Mouse (Mus musculus) CD4-positive, CD25-positive, alpha-beta regulatory T cell, adult 9 weeks (primary cell): Measurements from ENCODE around the gene Dna2. TPM values are rescaled to one million over a fixed set of nuclear protein-coding genes. Genes with fewer than 3 reads are reported as not detected.

ENCODE experiments used
- polyA plus RNA-seq: library from polyadenylated mRNA; unstranded; fragments of 100-300 nt; shearing (Covaris generic); gene quantifications from one replicate; pipeline ENCODE4 v1.2.1, GENCODE M21; 2017

Dna2 gene
- polyA plus RNA-seq = 2.1 TPM

GRCm38 (mm10) chr10:62946738-62947471 is at the start of gene Dna2:
Gene Dna2 (plus strand): TSS chr10:62947026.

GRCm38 (mm10) chr10:62908896-62909295 is 37.9 kb upstream of the Dna2 start, which contains the start of gene Tet1:
Gene Tet1 (minus strand): TSS chr10:62908996.

GRCm38 (mm10) chr10:62919925-62920765 is 26.7 kb upstream of the Dna2 start, which contains the start of gene Slc25a16:
Gene Slc25a16 (plus strand): TSS chr10:62920633.

DNA sequence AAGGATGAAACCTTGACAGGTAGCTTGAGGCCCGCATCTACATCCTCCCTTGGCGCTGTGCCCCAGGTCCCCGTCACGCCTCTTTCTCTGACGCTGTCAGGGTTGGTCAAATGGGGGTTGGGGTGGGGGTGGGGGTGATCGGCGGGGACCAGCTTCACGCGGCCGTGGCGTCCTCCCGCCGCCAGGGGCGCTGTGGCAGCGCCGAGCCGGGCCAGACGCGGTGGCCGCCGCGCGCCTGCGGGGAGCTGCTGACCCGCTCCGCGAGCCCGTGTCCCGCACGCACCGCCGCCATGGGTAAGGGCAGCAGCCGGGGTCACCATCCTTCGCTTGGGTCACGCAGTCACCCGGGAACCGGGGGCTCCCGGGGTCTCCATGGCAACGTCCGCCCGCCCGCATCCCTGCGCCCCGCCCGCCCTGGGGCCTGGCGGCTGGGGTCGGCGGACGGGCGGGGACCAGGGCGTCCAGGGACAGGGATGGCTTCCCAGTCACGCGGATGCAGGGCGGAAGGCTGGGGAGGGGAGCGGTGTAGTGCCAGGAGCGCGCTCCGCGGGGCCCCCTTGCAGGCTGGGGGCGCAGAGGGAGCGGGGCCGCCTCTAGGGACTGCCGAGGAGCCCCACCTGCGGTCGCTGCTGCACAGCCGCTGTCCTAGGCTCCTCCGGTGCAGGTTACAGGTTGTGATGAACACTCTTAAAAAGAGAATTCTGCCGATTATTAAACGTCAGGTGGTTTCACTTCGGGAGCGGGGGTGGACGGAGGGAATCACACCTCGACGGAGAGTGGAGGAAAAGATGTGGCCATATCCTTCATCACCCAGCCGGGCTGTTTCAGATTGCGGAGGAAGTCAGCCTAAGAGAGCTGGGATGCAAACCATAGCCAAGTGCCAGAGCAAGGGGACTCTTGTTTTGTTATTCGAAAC is 33.5 kb downstream of the Dna2 start, which contains the start of gene Rufy2:
Gene Rufy2 (plus strand): TSS at position 185 of the 916 bp plus-strand sequence.

Other genes with a start within 250 kb of the Dna2 start
- 2.3 TPM for gene Stox1, start 220.9 kb upstream of the Dna2 start, polyA plus RNA-seq
- 146 TPM for gene Ccar1, start 154.7 kb upstream of the Dna2 start, polyA plus RNA-seq
- gene Tet1, start 38.0 kb upstream of the Dna2 start, polyA plus RNA-seq = 16.0 TPM
- 2.9 TPM for gene Slc25a16, start 26.4 kb upstream of the Dna2 start, polyA plus RNA-seq
- gene Rufy2, start 33.2 kb downstream of the Dna2 start, polyA plus RNA-seq = 45.4 TPM
- gene Hnrnph3, start 77.2 kb downstream of the Dna2 start, polyA plus RNA-seq = 74.6 TPM
- 1.0 TPM for gene Pbld2, start 77.3 kb downstream of the Dna2 start, polyA plus RNA-seq
- 0.41 TPM for gene Pbld1, start 113.1 kb downstream of the Dna2 start, polyA plus RNA-seq
- gene Atoh7, start 152.6 kb downstream of the Dna2 start, polyA plus RNA-seq = not detected